Mouse (Mus musculus): ENCODE measurements around the gene Il21. TPM values are rescaled to one million over a fixed set of nuclear protein-coding genes. Genes with fewer than 3 reads are reported as not detected.

Il21 gene
- polyA plus RNA-seq, 1 experiment from 2014 or later, result not detected

DNA sequence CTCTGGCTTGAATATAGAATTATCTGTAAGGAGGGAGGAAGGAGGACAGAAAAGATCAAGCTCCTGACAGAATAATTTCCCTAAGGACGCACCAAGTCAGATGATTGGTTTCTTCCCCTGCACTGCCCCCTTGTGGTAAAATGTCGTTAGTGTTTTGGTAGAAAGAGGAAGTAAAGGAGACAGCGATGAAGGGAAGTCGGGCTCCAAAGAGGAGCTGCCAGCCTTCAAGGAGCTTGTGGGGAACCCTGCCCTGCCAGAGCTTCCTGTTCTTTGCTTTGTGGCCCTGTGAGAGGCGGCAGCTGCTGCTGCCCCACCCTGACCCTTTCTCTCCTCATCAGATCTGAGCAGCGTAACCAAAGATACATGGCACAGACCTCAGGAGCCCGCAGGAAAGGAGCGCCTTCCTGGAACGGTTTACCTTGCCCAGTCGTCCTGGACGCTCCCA, 28.4 kb downstream of the Il21 start:
- 0 out of 2 replicates have a peak, but pooled peaks cover 8% of the 10 kb centered on the region for H3K4me1 ChIP-seq (replicated peaks; ENCODE audit: control insufficient read depth, insufficient read depth, low read length)
- peak overlapping the region; percentile 71 for H3K4me3 ChIP-seq (ENCODE audit: low read length)
- H3K9ac ChIP-seq (ENCODE audit: low read length), result peak overlapping the region; percentile 80
- H3K9me3 ChIP-seq (ENCODE audit: control insufficient read depth, low read length), result no peaks in the 10 kb centered on the region
- H3K27ac ChIP-seq (ENCODE audit: low read length), result peak overlapping the region; percentile 34
- H3K27me3 ChIP-seq (ENCODE audit: control insufficient read depth, insufficient read depth, low read depth, low read length), result no peaks in the 10 kb centered on the region
- H3K4me2 ChIP-seq (ENCODE audit: low read depth, low read length), result peak overlapping the region; percentile 98
- no peaks in the 10 kb centered on the region for H3K36me3 ChIP-seq (ENCODE audit: control insufficient read depth, insufficient read depth, low read length)
- peak; percentile 79 for ATAC-seq (ENCODE audit: low read depth)
- WGBS, result under 1% methylated on average over 11 of the region's 11 CpGs

DNA sequence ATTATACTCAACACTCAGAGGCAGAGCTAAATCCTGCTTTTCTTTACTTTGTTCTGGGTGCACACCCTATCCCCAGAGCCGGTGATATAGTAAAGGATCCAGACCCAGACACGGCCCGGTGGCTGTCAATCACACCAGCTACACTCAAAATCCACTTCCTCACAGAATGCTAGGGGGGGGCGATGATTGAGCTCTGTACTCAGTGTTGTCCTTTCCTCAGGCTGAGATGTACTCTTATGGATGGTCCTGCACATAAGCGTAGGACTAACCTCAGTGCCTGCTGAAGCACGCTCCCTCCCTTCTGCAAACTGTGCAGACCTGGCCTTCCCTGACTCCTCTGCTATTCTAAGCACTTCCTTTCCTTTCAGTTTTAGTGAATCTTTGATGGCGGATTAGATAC, 29.6 kb downstream of the Il21 start:
- H3K4me2 ChIP-seq (ENCODE audit: low read depth, low read length), result no peak overlapping the region
- H3K4me1 ChIP-seq (replicated peaks; ENCODE audit: control insufficient read depth, insufficient read depth, low read length), result 0 out of 2 replicates have a peak, but pooled peaks cover 8% of the 10 kb centered on the region
- H3K9ac ChIP-seq (ENCODE audit: low read length), result no peak overlapping the region
- 84% methylated on average over 7 of the region's 7 CpGs for WGBS
- ATAC-seq (ENCODE audit: low read depth), result no peak
- no peaks in the 10 kb centered on the region for H3K9me3 ChIP-seq (ENCODE audit: control insufficient read depth, low read length)
- no peaks in the 10 kb centered on the region for H3K27me3 ChIP-seq (ENCODE audit: control insufficient read depth, insufficient read depth, low read depth, low read length)
- H3K36me3 ChIP-seq (ENCODE audit: control insufficient read depth, insufficient read depth, low read length), result no peaks in the 10 kb centered on the region
- H3K4me3 ChIP-seq (ENCODE audit: low read length), result no peak overlapping the region
- no peak overlapping the region for H3K27ac ChIP-seq (ENCODE audit: low read length)

DNA sequence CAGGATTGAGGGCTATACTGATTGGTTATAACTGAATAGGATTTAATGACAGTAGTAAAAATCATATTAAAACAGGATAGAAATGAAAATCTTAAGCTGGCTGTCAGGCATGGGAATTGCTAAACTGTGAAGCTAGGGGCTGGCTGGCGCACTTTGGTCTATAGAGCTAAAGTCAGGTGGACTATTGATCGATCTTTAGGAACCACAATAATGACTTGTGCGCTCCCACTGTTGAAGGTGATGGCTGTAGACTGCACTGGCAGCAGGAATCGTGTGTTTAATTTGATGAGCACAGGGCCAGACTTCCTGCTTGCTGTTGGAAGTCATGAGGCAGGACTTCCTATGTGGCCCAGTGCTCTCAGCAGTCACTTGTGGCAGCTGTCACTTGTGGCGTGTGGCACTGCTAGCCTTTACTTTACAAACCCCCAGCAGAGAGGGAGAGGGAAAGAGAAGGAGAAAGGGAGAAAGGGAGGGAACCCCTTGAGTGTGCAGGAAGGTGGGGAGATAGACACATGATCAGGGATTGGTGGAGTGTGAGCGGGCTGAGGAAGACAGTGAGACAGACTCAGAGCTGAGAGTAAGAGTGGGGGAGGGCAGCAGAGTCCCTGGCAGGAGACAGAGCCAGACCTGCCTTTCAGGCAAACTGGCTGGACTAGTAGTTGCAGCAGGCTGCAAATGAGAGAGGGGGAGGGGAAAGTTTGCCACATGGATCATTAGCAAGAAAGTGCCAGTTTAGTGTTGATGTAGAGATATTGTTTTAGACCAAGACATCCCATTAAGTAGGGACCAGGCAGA, 31.1 kb downstream of the Il21 start:
- H3K9me3 ChIP-seq (ENCODE audit: control insufficient read depth, low read length), result no peaks in the 10 kb centered on the region
- no peak overlapping the region for H3K9ac ChIP-seq (ENCODE audit: low read length)
- H3K27ac ChIP-seq (ENCODE audit: low read length), result no peak overlapping the region
- H3K4me3 ChIP-seq (ENCODE audit: low read length), result no peak overlapping the region
- H3K27me3 ChIP-seq (ENCODE audit: control insufficient read depth, insufficient read depth, low read depth, low read length), result no peaks in the 10 kb centered on the region
- 53% methylated on average over 6 of the region's 6 CpGs for WGBS
- no peak overlapping the region for H3K4me2 ChIP-seq (ENCODE audit: low read depth, low read length)
- 0 out of 2 replicates have a peak, but pooled peaks cover 8% of the 10 kb centered on the region for H3K4me1 ChIP-seq (replicated peaks; ENCODE audit: control insufficient read depth, insufficient read depth, low read length)
- peak; percentile 49 for ATAC-seq (ENCODE audit: low read depth)
- no peaks in the 10 kb centered on the region for H3K36me3 ChIP-seq (ENCODE audit: control insufficient read depth, insufficient read depth, low read length)

DNA sequence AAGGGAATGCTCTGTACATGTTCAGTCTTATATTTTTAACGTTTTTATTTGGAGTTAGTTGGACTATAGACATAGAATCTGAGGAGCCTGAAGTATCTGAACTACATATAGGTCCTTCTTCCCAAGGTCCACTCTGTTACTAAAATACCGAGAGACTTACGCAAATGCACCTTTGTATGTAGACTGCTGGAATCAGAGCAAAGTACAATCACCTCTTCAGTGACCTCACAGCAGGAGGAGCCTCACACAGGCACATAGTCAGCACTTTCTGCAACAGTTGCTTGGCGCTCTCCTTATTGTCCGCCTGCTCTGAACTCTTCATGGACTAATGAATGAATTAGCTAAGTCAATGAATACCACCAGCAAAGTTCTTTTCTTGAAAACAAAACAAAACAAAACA, 34.1 kb downstream of the Il21 start:
- no peak overlapping the region for H3K4me2 ChIP-seq (ENCODE audit: low read depth, low read length)
- no peak overlapping the region for H3K9ac ChIP-seq (ENCODE audit: low read length)
- WGBS, result 86% methylated on average over 5 of the region's 5 CpGs
- H3K27me3 ChIP-seq (ENCODE audit: control insufficient read depth, insufficient read depth, low read depth, low read length), result no peaks in the 10 kb centered on the region
- ATAC-seq (ENCODE audit: low read depth), result no peak
- H3K4me1 ChIP-seq (replicated peaks; ENCODE audit: control insufficient read depth, insufficient read depth, low read length), result 0 out of 2 replicates have a peak, but pooled peaks cover 5% of the 10 kb centered on the region
- no peak overlapping the region for H3K4me3 ChIP-seq (ENCODE audit: low read length)
- no peak overlapping the region for H3K27ac ChIP-seq (ENCODE audit: low read length)
- no peaks in the 10 kb centered on the region for H3K36me3 ChIP-seq (ENCODE audit: control insufficient read depth, insufficient read depth, low read length)
- H3K9me3 ChIP-seq (ENCODE audit: control insufficient read depth, low read length), result no peaks in the 10 kb centered on the region

DNA sequence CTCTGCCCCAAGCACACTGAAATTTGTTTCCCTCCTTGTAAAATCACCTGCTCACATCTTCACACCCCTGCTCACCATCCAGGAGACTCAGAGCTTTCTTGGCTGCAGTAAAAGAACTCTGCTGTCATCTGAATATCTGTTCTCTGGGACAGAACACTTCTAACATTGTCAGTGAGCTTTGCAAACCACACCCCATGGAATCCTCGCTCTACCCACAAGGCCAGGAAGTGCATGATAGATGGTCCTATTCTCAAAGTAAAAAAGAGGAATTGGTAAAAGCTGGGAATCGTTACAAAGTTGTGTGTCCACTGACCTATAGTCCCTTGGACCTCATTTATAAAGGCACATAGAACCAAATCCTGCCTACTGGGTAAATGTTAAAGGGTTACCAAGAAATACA, 40.5 kb downstream of the Il21 start:
- Histone ChIP-seq H3K4me2 (ENCODE audit: low read depth, low read length) (no peak overlapping the region), H3K9me3 (ENCODE audit: control insufficient read depth, low read length) (no peaks in the 10 kb centered on the region), H3K27ac (ENCODE audit: low read length) (no peak overlapping the region), H3K9ac (ENCODE audit: low read length) (no peak overlapping the region), H3K4me3 (ENCODE audit: low read length) (no peak overlapping the region), H3K4me1 (replicated peaks; ENCODE audit: control insufficient read depth, insufficient read depth, low read length) (no peaks in the 10 kb centered on the region), H3K36me3 (ENCODE audit: control insufficient read depth, insufficient read depth, low read length) (no peaks in the 10 kb centered on the region), H3K27me3 (ENCODE audit: control insufficient read depth, insufficient read depth, low read depth, low read length) (no peaks in the 10 kb centered on the region)
- 39% methylated on average over 2 of the region's 2 CpGs for WGBS
- ATAC-seq (ENCODE audit: low read depth), result no peak

DNA sequence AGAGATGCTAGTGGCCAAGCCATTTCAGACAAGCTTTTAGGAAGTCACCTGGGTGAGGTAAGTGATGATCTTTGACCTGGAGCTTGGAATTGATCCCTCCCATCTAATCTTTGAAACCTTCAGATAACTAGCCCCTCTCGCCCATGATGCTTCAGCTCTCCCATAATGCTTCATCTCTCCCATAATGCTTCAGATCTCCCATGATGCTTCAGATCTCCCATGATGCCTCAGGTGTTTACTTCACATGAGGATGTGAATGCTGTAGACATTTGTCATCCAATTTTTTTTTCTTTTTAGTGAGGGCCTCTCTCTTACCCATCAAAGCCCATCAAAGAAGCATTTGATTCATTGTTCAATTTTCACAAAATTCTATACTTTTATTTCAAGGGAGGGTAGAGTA, 46.9 kb downstream of the Il21 start:
- WGBS, result 73% methylated on average over 1 of the region's 1 CpGs
- H3K4me3 ChIP-seq (ENCODE audit: low read length), result no peak overlapping the region
- no peak overlapping the region for H3K9ac ChIP-seq (ENCODE audit: low read length)
- H3K9me3 ChIP-seq (ENCODE audit: control insufficient read depth, low read length), result no peaks in the 10 kb centered on the region
- H3K4me2 ChIP-seq (ENCODE audit: low read depth, low read length), result no peak overlapping the region
- no peaks in the 10 kb centered on the region for H3K27me3 ChIP-seq (ENCODE audit: control insufficient read depth, insufficient read depth, low read depth, low read length)
- ATAC-seq (ENCODE audit: low read depth), result no peak
- peaks cover 12% of the 10 kb centered on the region for H3K4me1 ChIP-seq (replicated peaks; ENCODE audit: control insufficient read depth, insufficient read depth, low read length)
- H3K36me3 ChIP-seq (ENCODE audit: control insufficient read depth, insufficient read depth, low read length), result no peaks in the 10 kb centered on the region
- no peak overlapping the region for H3K27ac ChIP-seq (ENCODE audit: low read length)

DNA sequence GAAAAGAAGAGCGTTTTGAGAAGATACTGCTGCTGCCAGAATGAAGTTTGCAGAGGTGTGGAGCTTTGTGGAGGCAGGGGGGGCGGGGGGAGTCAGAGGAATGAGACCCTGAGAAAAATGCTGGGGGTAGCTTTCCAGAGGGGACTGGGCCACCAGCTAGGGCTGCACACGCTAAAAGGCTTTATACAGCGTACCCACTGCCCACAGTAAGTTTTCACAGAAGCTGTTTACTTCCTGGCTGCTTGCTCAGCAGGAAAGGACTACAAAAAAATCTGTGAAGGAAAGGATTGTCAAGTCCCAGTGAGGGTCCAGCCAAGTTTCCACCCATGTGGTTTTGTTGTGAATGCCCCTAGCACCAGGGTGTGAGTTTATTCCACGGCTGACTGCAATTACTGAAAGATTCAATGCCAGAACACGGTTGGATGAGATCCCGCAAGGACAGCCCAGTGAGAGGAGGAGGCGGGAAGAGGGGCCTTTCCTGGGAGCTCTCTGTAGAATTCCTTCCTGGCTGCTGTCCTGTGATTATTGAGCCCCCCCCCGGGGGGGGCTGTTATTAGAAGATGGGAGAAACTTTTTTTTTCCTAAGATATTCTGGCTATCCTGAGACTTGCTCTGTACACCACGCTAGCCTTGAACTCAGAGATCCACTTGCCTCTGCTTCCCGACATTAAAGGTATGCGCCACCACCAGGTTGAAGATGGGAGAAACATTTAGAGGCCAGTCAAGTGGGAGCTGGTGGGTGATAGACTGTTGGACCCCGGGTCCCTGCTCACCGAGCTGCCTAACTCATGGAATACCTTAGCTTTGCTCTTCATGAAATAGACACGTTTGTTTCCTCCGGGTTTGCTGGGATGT, 49.8 kb downstream of the Il21 start:
- H3K36me3 ChIP-seq (ENCODE audit: control insufficient read depth, insufficient read depth, low read length), result no peaks in the 10 kb centered on the region
- H3K4me3 ChIP-seq (ENCODE audit: low read length), result no peak overlapping the region
- no peaks in the 10 kb centered on the region for H3K9me3 ChIP-seq (ENCODE audit: control insufficient read depth, low read length)
- 39% methylated on average over 16 of the region's 16 CpGs for WGBS
- no peaks in the 10 kb centered on the region for H3K27me3 ChIP-seq (ENCODE audit: control insufficient read depth, insufficient read depth, low read depth, low read length)
- H3K4me2 ChIP-seq (ENCODE audit: low read depth, low read length), result peak overlapping the region; percentile 12; the same call in 1 of the 2 replicates
- ATAC-seq (ENCODE audit: low read depth), result peak; percentile 83
- H3K4me1 ChIP-seq (replicated peaks; ENCODE audit: control insufficient read depth, insufficient read depth, low read length), result peaks cover 12% of the 10 kb centered on the region
- H3K9ac ChIP-seq (ENCODE audit: low read length), result no peak overlapping the region
- peak overlapping the region; percentile 64 for H3K27ac ChIP-seq (ENCODE audit: low read length)

DNA sequence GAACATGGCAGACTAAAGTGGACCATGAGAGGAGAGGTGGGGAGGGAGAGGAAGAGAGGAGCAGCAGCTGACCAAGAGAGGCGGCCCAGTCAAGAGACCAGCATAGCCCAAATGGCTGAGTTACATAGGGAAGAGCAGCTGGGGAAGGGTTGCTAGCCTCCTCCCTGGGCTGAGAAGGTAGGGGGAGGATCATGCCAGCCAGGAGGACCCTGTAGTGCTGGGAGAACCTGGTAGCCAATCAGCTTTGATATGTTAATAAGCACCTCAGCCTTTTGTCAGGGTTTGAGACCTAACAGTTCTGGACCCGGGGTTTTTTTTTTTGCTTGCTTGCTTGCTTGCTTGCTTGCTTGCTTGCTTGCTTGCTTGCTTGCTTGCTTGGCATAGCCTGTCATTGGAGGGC, 51.4 kb downstream of the Il21 start:
- Histone ChIP-seq H3K4me3 (ENCODE audit: low read length) (no peak overlapping the region), H3K27me3 (ENCODE audit: control insufficient read depth, insufficient read depth, low read depth, low read length) (no peaks in the 10 kb centered on the region), H3K4me1 (replicated peaks; ENCODE audit: control insufficient read depth, insufficient read depth, low read length) (peaks cover 12% of the 10 kb centered on the region), H3K27ac (ENCODE audit: low read length) (no peak overlapping the region), H3K36me3 (ENCODE audit: control insufficient read depth, insufficient read depth, low read length) (no peaks in the 10 kb centered on the region), H3K9ac (ENCODE audit: low read length) (no peak overlapping the region), H3K9me3 (ENCODE audit: control insufficient read depth, low read length) (no peaks in the 10 kb centered on the region), H3K4me2 (ENCODE audit: low read depth, low read length) (no peak overlapping the region)
- 35% methylated on average over 2 of the region's 2 CpGs for WGBS
- no peak for ATAC-seq (ENCODE audit: low read depth)

DNA sequence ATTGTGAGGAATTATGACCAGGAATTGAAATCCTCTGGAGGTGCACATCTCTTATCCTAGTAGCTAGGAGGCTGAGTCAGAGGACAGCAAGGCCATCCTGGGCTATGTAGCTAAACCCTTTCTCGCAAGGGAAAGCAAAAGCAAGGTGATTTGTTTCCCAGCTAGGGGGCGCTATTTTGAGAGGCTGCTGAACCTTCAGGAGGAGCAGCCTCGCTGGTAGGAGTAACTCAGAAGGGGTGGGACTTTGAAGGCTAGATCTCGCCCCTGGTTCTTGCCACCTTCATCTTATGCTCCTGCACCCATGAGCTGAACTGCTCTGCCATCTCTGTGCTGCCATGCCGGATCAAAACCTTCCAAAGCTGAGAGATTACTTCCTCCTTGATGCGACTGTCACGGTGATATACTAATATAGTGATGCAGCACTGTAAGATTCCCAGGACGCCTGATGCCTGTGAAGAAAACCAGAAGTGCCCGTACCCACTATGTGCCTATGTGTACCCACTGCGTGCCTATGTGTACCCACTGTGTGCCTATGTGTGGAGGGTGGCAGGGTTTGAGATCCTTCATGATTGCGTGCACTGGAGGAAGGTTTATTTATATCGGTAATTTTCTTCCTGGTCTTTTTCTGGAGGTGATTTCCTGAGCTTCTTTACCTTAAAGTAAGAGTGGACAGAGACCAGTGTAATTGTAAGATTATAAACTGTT, 52.2 kb downstream of the Il21 start:
- Histone ChIP-seq H3K4me2 (ENCODE audit: low read depth, low read length) (no peak overlapping the region), H3K4me1 (replicated peaks; ENCODE audit: control insufficient read depth, insufficient read depth, low read length) (peaks cover 15% of the 10 kb centered on the region), H3K9me3 (ENCODE audit: control insufficient read depth, low read length) (no peaks in the 10 kb centered on the region), H3K27me3 (ENCODE audit: control insufficient read depth, insufficient read depth, low read depth, low read length) (no peaks in the 10 kb centered on the region), H3K27ac (ENCODE audit: low read length) (no peak overlapping the region), H3K4me3 (ENCODE audit: low read length) (no peak overlapping the region), H3K36me3 (ENCODE audit: control insufficient read depth, insufficient read depth, low read length) (no peaks in the 10 kb centered on the region), H3K9ac (ENCODE audit: low read length) (no peak overlapping the region)
- 75% methylated on average over 12 of the region's 12 CpGs for WGBS
- ATAC-seq (ENCODE audit: low read depth), result no peak
